Mouse (Mus musculus): Measurements from ENCODE around the gene Hmga2.

Gene Hmga2

GRCm38 (mm10) chr10:120472606-120473005, 3.7 kb downstream of the Hmga2 start:
- DNase-seq: no peak

- no peak for DNase-seq
Measured at GRCm38 (mm10) chr10:120465121-120465520, 11.1 kb downstream of the Hmga2 start.

GRCm38 (mm10) chr10:120461769-120462168, 14.5 kb downstream of the Hmga2 start:
- no peak for DNase-seq

- DNase-seq: no peak
Measured at GRCm38 (mm10) chr10:120461301-120461700, 15.0 kb downstream of the Hmga2 start.

GRCm38 (mm10) chr10:120458866-120459265, 17.4 kb downstream of the Hmga2 start:
- no peak for DNase-seq

DNA sequence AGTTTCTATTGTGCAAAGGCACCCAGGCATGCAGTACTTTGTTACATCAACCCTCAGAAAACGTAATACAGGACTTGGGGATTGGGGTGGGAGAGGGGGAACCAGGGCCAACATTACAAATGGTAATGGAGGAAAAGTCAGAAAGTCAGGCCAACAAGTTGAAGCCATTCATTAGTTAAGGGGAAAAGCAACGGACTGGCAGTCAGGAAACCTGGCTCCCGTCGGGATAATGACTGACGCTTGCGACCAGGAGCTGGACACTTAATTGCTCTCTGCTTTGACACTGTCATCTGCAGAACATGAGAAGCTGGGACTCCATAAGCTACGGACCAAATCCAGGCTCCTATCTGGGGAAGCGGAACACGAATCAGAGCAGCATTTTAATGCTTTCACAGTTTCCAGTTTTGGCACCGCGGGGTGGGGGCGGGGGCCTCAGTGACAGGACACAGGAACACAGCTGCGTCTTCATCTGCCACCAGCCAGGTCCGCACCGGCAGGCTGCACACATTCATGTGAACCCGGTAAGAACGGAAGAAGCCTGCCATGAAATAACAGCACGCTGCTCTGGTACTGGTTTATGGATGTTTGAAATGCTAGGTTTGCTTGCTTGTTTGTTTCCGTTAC, 26.5 kb downstream of the Hmga2 start:
- DNase-seq: no peak

GRCm38 (mm10) chr10:120446799-120447198, 29.5 kb downstream of the Hmga2 start:
- DNase-seq: no peak

- DNase-seq: no peak
Measured at GRCm38 (mm10) chr10:120446206-120446605, 30.1 kb downstream of the Hmga2 start.

- DNase-seq: no peak
Measured at GRCm38 (mm10) chr10:120444463-120445070, 31.7 kb downstream of the Hmga2 start.

GRCm38 (mm10) chr10:120443757-120444311, 32.4 kb downstream of the Hmga2 start:
- DNase-seq: no peak

DNA sequence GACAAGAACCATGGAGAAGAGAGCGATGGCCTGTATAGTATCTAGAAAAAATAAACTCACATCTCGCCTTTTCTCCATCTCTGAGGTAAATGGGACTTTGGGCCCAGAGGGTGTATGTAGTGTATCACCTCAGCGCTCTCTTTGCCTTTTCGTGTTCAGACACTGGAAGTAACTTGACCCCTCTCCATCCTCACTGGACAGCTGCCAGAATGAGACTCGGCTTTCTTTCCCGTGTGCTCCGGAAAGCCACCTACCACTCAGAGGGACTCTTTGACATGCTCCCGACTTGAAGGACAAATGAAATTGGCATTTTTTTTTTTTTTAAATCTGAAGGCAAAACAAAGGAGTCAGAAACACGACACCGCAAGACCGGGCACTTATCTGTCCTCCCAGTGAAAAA, 35.0 kb downstream of the Hmga2 start:
- no peak for DNase-seq

DNA sequence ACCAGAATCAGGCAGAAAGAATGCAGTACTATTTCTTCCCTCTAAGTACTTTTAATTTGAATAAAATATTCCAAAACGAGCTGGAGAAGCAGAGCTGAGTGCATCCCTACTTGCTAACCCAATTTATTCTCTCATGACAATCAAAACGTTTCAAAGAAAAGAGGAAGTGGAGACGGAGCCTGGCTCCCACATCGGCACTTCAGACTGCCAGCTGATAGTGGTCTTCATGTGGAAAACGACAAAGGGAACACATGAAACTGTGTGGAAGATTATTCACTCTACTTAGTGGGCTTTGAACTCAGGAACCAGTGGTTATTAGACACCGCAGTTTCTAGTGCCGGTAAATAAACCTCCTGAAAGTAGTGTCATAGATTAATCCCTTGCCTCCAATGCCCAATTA, 41.8 kb downstream of the Hmga2 start:
- DNase-seq: no peak

DNA sequence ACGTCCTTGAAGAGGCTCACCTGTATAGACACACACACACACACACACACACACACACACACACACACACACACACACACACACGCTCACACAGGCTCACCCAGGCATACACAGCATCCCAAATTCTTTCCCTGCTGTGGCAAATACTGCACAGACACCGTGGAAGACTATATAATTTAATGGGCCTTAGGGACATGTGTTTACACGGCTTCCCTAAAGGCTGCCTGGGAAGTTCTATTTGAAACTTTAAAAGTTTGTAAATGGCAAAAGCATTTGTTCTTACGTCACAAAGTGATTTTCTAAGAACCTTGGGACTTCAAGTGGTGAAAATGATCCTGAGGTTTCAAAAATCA, 42.8 kb downstream of the Hmga2 start:
- DNase-seq: no peak

DNA sequence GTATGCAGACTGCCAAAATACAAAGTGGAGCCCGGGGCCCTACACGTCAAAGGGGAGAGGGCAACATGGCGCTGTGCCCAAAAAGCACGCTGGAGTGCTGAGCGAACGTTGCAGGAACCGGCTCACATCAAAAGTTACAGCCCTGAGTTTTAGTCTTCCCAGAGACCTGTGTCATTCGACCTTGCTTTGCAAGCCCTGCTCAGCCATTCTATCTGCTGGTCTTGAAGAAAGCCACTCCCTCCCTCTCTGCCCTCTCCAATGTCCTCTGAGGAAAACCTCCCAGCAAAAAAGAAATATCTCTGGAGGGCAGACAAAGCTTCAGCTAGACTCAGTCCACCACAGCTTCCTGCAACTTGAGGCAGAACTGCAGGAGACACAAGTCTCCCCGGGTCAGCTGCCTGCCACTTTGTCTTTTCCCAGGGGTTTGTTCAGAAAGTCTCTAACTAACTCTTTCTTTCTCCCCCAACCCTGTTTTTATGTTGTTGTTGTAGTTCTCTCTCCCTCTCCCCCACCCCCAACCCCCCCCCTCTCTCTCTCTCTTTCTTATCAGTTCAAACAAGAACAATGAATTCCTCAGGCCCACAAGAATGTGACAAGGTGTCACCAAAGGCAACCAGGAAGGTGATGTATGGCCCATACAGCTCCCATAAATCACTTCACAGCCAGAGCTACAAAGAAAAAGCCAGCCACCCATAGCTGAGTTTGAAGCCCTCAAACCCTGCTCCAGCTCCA, 43.4 kb downstream of the Hmga2 start:
- no peak for DNase-seq

DNA sequence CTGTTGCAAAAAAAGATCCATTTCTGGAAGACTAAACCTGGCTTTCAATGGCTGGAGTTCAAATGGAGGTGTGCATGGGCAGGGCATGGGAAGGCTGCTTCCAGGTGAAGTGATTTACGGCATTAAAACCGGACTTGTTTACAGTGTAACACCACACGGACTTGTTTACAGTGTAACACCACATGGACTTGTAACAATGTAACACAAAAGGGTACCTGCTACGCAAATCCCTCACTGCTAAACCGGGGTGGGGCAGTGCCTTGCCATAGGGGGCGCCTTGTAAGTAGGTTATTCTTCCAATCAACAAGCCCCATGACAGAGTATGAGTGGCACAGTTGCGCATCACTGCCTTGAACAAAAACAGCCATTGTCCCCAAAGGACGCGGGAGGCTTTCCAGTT, 44.2 kb downstream of the Hmga2 start:
- no peak for DNase-seq

DNA sequence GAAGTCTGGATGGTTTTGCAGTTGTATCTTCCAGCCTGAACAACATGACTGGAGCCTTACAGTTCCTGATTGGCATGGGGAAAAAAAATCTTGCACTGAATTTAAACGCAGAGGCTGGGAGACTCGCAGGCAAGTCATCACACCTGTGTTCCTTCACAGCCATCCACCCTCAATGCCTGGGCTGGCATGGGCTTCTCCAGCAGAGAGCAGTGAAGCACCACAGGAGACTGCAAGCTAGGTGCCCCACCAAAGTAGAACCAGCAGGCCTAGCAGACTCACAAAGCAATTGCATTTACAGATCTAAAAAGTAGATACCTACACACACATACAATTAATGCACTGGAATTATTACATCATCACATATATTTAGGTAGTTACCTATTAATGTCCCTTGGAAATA, 44.8 kb downstream of the Hmga2 start:
- DNase-seq: no peak

DNA sequence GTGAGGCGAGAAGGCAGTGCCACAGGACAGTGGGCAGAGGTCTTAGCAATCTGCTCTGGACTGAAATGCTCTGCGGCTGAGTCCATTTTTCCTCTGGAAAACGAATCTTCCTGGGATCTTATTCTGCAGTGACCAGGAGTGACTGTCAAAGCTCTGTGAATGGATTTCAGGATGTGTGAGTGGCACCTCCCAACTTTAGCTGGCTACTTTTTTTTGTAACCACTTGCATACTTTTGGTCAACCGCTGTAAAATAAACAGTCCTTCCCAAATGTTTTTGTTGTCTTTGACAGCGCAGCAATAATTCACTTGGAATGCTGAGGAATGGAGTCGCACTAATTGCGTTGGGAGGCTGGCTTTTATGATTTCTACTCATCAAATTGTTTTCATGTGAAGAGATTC, 45.8 kb downstream of the Hmga2 start:
- DNase-seq: no peak

- DNase-seq: no peak
Measured at GRCm38 (mm10) chr10:120429758-120430259, 46.5 kb downstream of the Hmga2 start.

DNA sequence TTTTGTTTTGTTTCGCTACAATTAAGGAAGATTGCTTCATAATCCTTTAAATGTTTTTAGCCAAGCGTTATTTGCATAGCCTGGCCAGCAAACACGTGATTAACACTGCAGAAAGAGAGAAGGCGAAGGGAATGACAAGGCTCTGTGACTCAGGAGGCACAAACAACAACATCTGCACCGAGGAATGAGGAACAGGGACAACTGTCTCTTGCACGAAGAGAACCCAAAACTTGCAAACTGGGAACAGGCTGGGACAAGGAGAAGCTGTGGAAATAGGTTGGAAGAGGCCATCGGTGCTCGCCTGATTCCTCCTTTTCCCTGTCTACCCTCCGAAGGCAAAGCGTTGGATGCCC, 47.1 kb downstream of the Hmga2 start:
- DNase-seq: no peak

- DNase-seq: peak; percentile 14
Measured at GRCm38 (mm10) chr10:120428430-120429198, 47.7 kb downstream of the Hmga2 start.

DNA sequence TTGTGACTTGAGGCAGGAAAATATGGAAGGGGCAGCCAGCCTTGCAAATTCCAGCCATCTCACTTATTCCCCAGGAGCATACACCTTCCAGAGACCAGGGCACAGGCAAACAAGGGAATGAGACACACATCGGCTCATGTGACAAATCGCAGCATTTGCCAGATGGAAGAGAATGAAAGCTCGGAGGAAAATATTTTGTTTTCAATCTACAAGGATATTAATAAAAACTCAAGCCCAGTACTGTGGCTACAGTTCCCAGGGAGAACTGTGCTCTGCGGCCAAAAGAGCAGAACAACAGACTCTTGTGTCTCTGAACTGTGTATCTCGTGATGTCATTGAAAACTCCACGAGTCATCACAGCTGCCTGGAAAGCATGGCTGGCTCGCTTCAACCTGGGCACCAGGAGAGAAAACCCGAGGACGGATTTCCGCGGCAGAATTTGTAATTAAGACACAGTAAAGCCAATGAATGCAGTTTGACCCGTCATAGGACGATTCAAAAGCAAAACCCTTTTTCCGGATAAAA, 50.1 kb downstream of the Hmga2 start:
- no peak for DNase-seq

DNA sequence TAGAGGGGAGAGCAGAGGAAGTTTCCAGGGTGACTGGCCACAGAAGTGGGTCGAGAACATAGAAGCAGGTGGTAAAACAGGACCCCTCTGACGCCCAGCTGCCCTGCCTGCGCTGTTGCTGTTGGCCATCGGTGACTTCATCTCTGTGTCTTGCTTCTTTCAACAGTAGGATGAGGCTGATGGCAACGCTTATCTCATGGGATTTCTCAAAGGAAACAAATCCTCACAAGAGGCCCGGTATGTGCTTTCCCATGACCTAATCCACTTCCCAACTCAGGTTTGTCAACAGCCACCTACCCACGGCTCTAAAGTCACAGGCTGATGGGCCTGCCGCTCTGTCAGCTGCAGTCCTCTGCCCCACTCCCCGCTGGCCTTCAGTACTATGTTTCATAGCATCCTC, 52.3 kb downstream of the Hmga2 start:
- no peak for DNase-seq

DNA sequence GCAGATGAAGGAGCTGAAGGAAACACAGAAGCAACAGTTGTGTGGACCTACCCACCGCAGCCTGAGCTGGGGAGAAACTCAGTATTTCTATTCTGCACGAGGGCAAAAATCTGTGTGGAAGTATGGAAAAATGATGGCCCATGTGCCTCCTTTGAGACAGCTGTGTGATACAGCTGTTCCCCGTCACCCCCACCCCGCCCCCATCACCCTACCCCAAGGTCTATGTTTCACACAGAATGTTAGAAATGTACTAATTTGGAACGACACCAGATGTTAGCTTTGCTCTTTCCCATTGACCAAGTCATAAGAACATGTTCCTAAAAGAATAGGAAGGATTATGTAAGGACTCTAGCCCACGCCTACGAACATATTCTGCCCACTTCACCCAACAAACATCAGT, 53.0 kb downstream of the Hmga2 start:
- DNase-seq: no peak

Measured in right cerebral cortex, postnatal 25 days (tissue).